Mouse (Mus musculus): ENCODE results near the gene Ereg. TPM values are rescaled to one million over a fixed set of nuclear protein-coding genes. Genes with fewer than 3 reads are reported as not detected.

The Ereg gene
- polyA plus RNA-seq (2012; rRNA removed), result 0.03 TPM in 1 of 2 replicates, not detected in the other

DNA sequence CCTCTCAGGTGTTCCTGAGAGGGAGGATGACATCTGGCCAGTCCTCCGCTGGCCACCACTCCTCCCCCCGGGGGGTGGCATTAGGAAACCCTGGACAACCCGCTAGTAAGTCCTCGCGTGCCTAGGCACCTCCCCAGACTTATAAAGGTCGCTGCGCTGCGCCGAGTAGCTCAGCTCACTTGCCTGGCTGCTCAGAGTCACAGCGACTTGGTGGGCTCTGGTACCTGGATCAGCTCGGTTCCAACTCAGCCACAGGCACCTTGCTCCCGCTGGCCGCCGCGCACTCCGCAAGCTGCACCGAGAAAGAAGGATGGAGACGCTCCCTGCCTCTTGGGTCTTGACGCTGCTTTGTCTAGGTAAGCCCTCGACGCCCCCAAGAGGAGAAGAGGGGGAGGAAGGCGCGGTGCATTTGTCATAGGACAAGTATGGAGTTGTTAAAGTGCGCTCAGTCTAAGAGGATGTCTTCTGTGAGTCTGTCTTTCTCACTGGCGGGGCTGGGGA, at the start of gene Ereg:
Ereg (plus strand) TSS at position 173 of the 501 bp plus-strand sequence.

DNA sequence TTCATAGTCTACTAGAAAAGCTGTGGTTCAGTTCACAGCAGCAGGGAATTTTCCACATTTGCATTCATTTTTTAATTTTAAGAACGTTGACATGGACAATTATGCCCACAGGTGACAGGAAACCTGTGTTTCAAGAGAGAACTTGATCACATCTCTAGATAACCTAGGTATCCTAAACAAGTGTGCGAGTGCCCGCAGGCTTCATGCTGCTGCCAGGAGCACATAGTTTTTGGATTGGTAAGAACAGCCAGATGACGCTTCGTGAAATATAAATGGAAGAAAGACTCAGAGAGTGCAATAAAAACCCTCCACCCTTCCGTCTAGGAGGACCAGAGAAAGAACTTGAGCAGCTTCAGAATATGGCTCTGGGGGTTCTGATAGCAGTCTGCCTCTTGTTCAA, 47.3 kb upstream of the Ereg start, which contains the start of gene Epgn:
Epgn (plus strand) TSS at position 301 of the 400 bp plus-strand sequence.

DNA sequence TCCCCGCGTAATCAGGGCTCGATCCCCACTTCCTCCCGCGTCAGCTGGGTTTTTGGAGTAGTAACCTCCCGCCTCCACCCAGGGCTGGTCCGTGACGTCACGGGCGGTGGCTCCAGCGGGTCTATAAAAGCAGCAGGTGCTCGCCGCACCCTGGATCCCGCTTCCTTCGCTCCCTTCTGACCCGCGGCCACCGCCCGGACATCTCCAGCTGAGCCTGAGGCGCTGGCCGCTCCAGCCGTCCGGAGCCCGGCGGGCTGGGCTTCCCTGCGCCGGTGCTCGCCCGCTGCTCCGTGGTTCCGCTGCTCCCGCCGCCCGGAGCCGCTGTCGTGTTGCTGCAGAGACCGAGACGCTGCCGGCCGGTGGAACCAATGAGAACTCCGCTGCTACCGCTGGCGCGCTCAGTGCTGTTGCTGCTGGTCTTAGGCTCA, 65.0 kb downstream of the Ereg start, which contains the start of gene Areg:
Areg (plus strand) TSS at position 154 of the 428 bp plus-strand sequence.

Other genes starting within 250 kb of the Ereg start
- gene Cxcl1, start 183.4 kb upstream of the Ereg start, polyA plus RNA-seq (2012; rRNA removed), result 0.45 and 4.8 TPM in 2 replicates
- gene Cxcl2, start 170.8 kb upstream of the Ereg start, polyA plus RNA-seq (2012; rRNA removed), result 0.19 TPM in 1 of 2 replicates, not detected in the other
- gene Mthfd2l, start 143.5 kb upstream of the Ereg start, polyA plus RNA-seq (2012; rRNA removed), result 47.8 and 48.2 TPM in 2 replicates
- 0.18 and 0.31 TPM in 2 replicates for gene Epgn, start 47.2 kb upstream of the Ereg start, polyA plus RNA-seq (2012; rRNA removed)
- 0.39 and 0.53 TPM in 2 replicates for gene Areg, start 65.0 kb downstream of the Ereg start, polyA plus RNA-seq (2012; rRNA removed)